Mouse (Mus musculus) ES-Bruce4 (cell line): ENCODE data around the gene Ddx47.

Experiments used
- CTCF ChIP-seq: IDR thresholded peaks from one replicate; pipeline ENCODE4 v1.8.1; 2011; ENCODE audit warnings: low read depth, low read length
- EP300 ChIP-seq: IDR thresholded peaks from 2 replicates; pipeline ENCODE4 v1.6.1; 2011; ENCODE audit warnings: low read depth, low read length; ENCODE audit not compliant: insufficient read depth
- POLR2A ChIP-seq: IDR thresholded peaks from one replicate; pipeline ENCODE4 v1.8.1; 2011; ENCODE audit warnings: low read length; ENCODE audit not compliant: insufficient read depth

DNA sequence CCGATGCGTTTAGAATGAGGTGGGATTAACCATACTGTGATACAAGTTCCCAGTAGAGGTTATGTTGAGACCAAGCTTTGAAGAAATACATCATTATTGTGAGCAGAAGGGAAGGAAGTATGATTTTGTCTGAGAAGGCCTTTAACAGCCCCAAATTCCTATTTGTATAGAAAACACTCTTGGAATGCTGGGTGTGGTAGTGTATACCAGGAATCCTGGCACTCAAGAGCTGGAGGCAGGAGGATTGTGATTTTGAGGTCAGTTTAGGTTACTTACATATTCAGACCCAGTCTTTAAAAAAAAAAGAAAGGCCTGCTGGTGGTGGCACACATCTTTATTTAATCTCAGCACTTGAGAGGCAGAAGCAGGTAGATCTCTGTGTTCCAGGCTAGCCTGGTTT is 58.9 kb downstream of the Ddx47 start:
- no peak for TF ChIP-seq CTCF
- TF ChIP-seq POLR2A: no peak
- TF ChIP-seq EP300: no peak
